Mouse (Mus musculus) kidney, adult 18-20 months (tissue): ENCODE data around the gene Zbtb1.
A peak's percentile ranks its signal among the peaks of the same experiment; 100 is the strongest.

Experiments
- DNase-seq: peaks from one replicate; pipeline ENCODE4 v3.0.0; 2021

Zbtb1 gene

DNA sequence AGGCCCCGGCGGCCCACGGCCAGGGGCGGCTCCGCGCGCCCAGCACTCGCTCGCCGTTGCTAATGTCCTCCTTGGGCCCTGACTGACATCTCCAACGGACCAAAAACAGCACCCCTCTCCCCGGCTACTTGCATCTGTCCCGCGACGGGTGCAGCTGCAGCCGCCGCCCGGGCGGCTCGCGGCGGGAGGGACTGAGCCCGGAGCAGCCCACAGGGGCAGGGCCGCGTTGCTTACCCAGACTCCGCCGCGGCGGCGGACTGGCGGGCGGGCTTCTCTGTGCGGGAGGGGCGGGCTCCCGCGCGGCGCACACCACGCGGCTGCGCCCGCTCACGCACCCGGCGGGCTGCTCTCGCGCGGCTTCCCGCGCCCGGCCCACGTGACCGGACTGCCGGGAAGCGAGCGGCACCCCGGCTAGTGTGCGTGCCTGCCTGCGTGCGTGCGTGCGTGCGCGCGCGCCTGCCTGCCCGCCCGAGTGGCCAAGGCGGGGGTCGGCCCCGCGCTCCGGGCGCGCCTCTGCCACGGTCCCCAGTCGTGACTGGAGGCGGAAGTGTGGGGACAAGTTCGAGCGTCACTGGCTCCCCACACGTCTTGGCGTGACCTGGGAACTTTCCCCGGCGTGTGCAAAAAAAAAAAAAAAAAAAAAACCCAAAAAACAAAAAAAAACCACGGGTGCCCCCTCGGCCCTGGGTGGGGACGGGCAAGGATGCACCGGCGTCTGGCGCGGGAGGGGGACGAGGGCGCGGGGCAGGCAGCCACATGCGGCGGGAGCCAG, 674 bp upstream of the Zbtb1 start, which contains the start of gene Zbtb25:
Zbtb25 (minus strand) TSS at position 397 of the 772 bp plus-strand sequence.
- peak; percentile 80 for DNase-seq

DNA sequence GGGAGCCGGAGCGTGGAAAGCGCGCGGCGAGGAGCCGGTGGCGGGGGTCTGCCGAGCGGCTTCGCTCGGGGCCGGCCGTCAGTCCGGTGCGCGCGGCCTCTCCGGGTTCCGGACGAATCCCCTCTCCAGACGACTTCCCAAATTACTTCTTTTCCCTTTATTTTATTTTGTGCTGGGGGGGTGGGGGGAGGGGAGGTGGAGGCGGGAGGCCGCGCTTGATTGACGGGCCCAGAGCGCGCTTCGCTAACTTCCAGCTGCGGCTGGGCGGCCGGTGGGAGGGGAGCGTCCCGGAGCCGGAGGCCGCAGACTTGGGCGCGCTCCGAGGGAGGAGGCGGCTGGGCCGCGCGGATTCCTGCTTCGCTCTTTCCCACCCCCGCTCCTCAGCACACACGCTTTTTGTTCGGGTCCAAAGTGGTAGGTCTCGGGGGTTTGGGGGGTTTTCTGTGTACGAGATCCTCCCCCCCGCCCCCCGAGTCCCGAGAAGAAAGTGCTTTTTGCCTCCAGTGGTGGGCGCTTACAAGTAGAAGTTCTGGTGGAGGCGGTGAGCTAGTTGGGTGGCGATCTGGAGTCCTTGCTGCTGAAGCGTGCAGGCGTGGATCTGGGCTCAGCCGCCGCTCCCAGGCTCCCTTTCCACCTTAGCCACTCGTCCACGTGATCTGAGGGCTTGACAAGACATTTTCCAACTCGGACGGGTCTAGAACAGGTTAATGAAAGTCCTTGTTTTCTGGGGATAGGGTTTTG, 935 bp downstream of the Zbtb1 start:
- DNase-seq, result peak; percentile 83

GRCm38 (mm10) chr12:76372046-76372445, 2.0 kb downstream of the Zbtb1 start:
- no peak for DNase-seq

DNA sequence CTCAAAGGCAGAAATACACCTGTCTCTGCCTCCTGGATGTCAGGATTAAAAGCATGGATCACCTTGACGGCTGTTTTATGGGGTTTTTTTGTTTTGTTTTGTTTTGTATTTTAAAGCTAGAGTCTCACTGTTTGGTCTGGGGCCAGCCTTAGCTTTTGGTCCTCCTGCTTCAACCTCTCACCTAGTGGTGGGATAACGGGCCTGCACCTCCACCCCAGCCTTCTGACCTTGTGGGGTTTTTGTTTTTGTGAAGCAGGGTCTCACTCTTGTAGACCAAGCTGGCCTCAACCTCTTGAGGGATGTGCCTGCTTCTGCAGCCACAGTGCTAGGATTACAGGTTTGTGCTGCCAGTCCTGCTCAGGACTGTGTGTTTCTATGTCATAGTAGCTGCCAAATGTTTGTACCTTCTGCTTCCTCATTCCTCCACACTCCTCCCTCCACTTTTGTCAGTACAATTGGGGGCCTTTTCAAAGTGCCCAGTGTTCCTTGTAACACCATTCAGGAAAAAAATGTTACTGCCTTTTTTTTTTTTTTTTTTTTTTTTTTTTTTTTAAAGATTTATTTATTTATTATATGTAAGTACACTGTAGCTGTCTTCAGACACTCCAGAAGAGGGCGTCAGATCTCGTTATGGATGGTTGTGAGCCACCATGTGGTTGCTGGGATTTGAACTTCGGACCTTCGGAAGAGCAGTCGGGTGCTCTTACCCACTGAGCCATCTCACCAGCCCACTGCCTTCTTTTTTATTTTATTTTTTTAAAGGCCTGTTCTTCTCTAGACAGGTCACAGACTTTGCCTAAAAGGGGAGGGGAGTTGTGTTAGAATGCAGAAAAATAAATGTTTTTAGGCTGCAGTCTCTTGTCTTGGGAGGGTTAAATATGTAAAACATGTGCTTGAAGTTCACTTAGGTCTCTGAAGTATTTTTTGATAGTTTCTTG, 3.1 kb downstream of the Zbtb1 start:
- DNase-seq, result no peak

DNA sequence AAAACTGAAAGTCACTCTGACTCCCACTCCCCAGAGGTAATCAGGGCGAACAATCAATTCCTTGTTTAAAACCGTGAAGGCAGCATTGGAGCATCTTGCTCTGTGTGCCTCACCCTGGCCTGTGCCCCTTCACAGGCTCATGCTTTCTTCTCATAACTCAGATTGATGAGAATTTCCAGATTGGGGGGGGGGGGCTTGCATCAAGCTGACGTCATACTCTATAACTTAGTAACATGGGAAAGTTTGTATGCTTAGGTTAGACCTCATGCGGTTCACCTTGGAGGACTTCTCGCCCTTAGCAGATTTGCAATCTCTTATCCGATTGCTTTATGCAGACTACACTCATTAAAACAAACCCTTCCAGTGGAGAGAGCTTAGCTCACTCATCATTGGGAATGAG, 3.9 kb downstream of the Zbtb1 start:
- no peak for DNase-seq

GRCm38 (mm10) chr12:76374911-76375310, 4.8 kb downstream of the Zbtb1 start:
- no peak for DNase-seq

DNA sequence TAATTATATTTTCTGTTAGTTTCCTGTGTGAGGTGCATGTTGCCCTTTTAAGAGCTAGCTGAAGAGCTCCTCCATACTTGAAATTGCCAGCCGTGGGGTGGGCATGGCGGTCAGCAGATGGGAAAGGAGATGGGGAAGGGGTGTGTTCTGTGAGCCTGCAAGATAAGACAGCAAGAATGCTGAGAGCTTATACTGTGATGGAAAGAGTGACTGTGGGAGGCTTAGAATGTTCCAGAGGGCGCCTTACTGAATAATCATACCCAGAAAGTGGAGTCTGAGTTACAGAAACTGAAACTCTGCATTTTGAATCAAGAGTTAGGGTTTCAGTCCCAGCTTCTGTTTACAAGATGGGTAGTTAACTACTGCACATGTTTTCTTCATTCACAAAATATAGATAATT, 5.4 kb downstream of the Zbtb1 start:
- DNase-seq, result no peak

- peak; percentile 23 for DNase-seq
Measured at GRCm38 (mm10) chr12:76376649-76377048, 6.6 kb downstream of the Zbtb1 start.

- DNase-seq, result no peak
Measured at GRCm38 (mm10) chr12:76377059-76377458, 7.0 kb downstream of the Zbtb1 start.

DNA sequence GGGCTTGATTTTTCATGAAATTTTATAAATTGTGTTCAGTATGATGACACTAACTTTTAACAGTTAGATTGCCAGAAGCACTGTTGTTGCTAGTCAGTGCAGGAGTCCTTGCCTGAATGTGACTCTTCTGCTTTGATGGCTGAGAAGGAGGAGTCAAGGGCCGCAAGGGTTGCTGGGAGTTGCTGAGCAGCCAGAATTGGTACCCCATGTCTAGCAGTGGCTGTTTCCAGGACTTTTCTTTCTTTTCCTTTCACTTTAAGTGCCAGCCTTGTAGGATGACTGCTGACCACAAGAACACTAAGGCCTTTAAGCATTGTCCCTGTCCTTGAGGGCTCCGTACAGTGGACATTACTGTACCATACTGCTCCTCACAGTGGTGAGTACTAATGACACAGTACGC, 7.7 kb downstream of the Zbtb1 start:
- DNase-seq, result no peak

DNA sequence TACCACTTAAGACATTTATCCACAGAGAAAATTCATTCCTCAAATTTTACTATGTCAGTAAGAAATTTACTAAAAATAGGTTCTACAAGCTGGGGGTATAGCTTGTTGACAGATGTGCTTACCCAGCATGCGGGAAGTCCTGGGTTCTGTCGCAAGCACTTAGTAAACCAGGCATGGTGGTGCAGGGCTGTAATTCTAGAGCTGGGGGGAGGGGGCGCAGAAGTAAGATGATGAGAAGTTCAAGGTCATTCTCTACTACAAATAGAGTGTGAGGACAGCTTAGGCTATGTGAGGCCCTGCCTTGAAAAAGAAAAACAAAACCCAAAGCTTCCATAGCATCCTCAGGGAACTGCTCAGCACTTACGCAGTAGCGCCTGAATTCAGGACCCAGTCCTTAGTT, 8.5 kb downstream of the Zbtb1 start:
- DNase-seq, result no peak

DNA sequence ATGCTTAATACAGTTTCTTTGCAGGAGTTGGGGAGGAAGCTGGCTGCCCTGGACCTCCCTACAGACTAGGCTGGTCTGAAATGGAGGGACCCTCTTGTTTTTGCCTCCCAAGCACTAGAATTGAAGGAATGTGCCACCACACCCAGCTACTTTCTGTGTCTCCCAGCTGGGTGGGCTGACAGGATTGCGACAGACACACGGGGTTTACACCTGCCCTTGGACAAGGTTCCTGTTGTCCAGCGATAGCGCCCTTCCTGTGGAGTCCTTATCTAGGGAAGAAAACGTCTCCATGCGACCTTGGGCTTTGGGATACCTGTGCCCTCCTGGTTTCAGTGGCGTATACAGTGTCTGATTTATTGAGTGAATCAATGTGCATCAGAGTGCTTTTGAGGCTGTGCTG, 10.1 kb downstream of the Zbtb1 start:
- DNase-seq, result no peak

- no peak for DNase-seq
Measured at GRCm38 (mm10) chr12:76385342-76385741, 15.3 kb downstream of the Zbtb1 start.

- DNase-seq, result no peak
Measured at GRCm38 (mm10) chr12:76388794-76389193, 18.7 kb downstream of the Zbtb1 start.

DNA sequence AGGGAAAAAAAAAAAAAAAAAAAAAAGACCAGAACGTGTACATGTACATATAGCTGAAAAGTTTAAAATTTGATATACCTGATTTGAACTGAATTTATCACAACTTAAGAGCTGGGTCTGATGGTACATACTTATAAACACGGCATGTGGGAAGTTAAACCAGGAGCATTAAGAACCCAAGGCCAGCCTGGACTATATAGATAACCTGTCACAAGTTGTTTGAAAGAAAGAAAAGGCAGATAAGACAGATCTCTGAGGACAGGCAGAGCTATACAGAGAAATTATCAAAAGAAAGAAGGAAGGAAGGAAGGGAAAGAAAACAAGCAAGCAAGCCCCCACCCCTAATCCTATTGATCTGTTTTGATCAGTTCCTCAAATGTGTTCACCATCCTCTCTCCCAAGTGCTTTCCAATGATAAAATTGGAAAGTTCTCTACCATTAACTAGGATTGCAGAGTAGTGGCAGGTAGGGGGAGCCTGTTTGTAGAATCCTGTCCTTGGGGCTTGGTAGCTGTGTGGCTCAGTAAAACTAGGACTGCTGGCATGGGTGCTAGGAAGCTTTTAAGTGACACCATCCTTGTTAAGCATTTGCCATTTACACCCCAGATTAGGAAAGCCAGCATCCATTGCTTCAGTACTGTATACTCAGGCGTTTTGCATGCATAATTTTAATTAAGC, 21.7 kb downstream of the Zbtb1 start:
- no peak for DNase-seq

- DNase-seq, result no peak
Measured at GRCm38 (mm10) chr12:76392979-76393378, 22.9 kb downstream of the Zbtb1 start.

- DNase-seq, result no peak
Measured at GRCm38 (mm10) chr12:76397281-76397680, 27.2 kb downstream of the Zbtb1 start.

GRCm38 (mm10) chr12:76401674-76402073, 31.6 kb downstream of the Zbtb1 start:
- no peak for DNase-seq

- no peak for DNase-seq
Measured at GRCm38 (mm10) chr12:76402991-76403885, 33.2 kb downstream of the Zbtb1 start.

DNA sequence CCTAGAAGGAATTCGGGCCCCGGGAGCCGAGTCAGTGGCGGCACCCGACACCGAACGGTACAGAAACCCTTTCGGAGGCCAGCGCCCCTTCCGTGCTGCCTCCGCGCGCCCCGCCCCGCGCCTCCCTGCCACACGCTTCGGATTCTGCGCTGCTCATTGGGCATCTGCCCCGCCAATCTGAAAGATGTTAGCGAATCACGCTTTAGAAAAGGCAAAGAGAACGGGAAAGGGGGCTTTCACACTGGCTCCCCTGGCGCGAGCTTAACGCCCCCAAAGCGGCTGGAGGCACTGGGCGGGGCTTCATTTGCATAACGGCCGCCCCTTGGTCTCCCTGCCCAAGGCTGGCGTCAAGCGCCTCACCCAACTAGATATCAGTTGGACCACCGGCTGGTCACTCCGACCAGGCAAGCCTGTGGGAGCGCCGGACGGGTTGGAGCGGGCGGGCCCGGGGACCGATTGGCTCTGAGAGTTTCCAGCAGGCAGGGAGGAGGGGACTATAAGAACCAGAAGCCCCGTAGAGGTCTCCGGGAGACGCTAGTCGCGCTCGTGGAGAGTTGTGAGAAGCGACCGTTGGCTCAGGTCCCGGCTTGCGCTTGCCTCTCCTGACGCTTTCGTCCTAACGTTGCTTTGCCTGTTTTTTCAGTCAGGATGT, 33.9 kb downstream of the Zbtb1 start, which contains the start of gene Hspa2:
Hspa2 (plus strand) TSS at position 291 of the 652 bp plus-strand sequence.
- peak; percentile 100 for DNase-seq

DNA sequence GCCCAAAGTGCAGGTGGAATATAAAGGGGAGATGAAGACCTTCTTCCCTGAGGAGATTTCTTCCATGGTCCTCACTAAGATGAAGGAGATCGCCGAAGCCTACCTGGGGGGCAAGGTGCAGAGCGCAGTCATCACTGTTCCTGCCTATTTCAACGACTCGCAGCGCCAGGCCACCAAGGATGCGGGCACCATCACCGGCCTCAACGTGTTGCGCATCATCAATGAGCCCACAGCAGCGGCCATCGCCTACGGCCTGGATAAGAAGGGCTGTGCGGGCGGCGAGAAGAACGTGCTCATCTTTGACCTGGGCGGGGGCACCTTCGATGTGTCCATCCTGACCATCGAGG, 34.7 kb downstream of the Zbtb1 start:
- no peak for DNase-seq
